28 mouse cellular contexts compared by ENCODE assay signal in the genomic region with DNA sequence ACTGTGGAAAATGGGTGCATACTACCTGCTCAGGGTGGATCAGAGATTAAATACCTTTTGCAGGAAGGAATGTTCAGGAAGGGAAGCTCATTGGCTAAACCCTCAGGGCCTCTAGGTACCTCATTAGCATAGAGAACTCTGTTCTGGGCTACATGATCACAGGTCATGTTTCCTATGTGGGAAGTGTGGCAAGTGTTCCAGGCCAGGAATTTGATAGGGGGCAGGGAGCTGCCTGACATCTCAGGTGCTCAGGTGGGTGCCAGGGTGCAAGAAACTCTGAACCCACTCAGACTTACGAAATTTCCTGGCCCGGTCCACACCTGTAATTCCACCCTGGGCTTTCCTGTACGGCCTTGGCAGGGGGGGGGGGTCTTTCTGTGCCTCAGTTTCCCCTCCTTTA. TPM values are rescaled to one million over a fixed set of nuclear protein-coding genes. Genes with fewer than 3 reads are reported as not detected.
DNase-seq lines count a peak whose midpoint lies in the region; ATAC-seq and TF ChIP-seq lines count a peak whose summit lies in the region.
"Had no signal": no experiment of that assay in that cellular context is flagged by ENCODE, and none has a peak within 500 bp of the region (broad histone marks: within the 10 kb centered on the region; RNA-seq: fewer than 3 reads in every experiment).

No protein-coding gene starts in this region.

- H3K4me3 ChIP-seq in kidney, adult 2 months (ENCODE audit: insufficient read depth, low read depth, low read length): no peak overlapping the region
- H3K4me3 ChIP-seq in liver, embryonic 16.5 days (ENCODE audit: low read depth, low read length): no peak overlapping the region
- H3K4me3 ChIP-seq in intestine, embryonic 16.5 days (ENCODE audit: low read length): no peak overlapping the region
- H3K4me3 ChIP-seq: embryonic facial prominence, embryonic 10.5 days; embryonic facial prominence, embryonic 13.5 days; erythroblast, embryonic 14.5 days; forebrain, embryonic 12.5 days; forebrain, embryonic 15.5 days; heart, adult 2 months; heart, embryonic 10.5 days; heart, embryonic 13.5 days; hindbrain, embryonic 12.5 days; hindbrain, embryonic 15.5 days had no signal

- no peak for TF ChIP-seq CTCF in kidney, adult 2 months (conservative IDR thresholded peaks at IDR 0.05; ENCODE audit: insufficient read depth, insufficient read length, low read depth, low read length)

- DNase-seq in kidney, adult 2 months: peak; percentile 42
- DNase-seq in kidney, postnatal 4 days: no peak
- no peak for DNase-seq in liver
- DNase-seq: adrenal gland, adult 2 months; adrenal gland, postnatal 14 days; cerebellum, adult 11 months; cerebellum, adult 2 months; cerebellum, adult 9-11 months; cerebellum, postnatal 36 days; embryo, embryonic 11 days; gastrocnemius, postnatal 25 days; heart, adult 2 months; heart, postnatal 14 days had no signal

- H3K36me3 ChIP-seq in kidney, adult 2 months (ENCODE audit: control insufficient read depth, insufficient read depth, low read length): no peaks in the 10 kb centered on the region
- no peaks in the 10 kb centered on the region for H3K36me3 ChIP-seq in liver, embryonic 16.5 days (ENCODE audit: control insufficient read depth, insufficient read depth)
- H3K36me3 ChIP-seq in intestine, embryonic 16.5 days (ENCODE audit: control insufficient read depth, insufficient read depth, low read length): no peaks in the 10 kb centered on the region
- H3K36me3 ChIP-seq: embryonic facial prominence, embryonic 10.5 days; embryonic facial prominence, embryonic 13.5 days; forebrain, embryonic 12.5 days; forebrain, embryonic 15.5 days; heart, embryonic 10.5 days; heart, embryonic 13.5 days; hindbrain, embryonic 12.5 days; hindbrain, embryonic 15.5 days had no signal

- no peaks in the 10 kb centered on the region for H3K27me3 ChIP-seq in kidney, adult 2 months (replicated peaks; ENCODE audit: control insufficient read depth, insufficient read depth, low read length)
- H3K27me3 ChIP-seq in liver, embryonic 16.5 days (ENCODE audit: control insufficient read depth, insufficient read depth, low read depth, low read length): no peaks in the 10 kb centered on the region
- no peaks in the 10 kb centered on the region for H3K27me3 ChIP-seq in intestine, embryonic 16.5 days (replicated peaks; ENCODE audit: control insufficient read depth, insufficient read depth, low read length)
- H3K27me3 ChIP-seq: embryonic facial prominence, embryonic 13.5 days; forebrain, embryonic 12.5 days; forebrain, embryonic 15.5 days; hindbrain, embryonic 15.5 days had no signal

- peaks cover 26% of the 10 kb centered on the region for H3K4me1 ChIP-seq in kidney, adult 2 months (ENCODE audit: control insufficient read depth, insufficient read depth, low read length)
- H3K4me1 ChIP-seq in liver, embryonic 16.5 days (ENCODE audit: control insufficient read depth, low read depth, low read length): no peaks in the 10 kb centered on the region; the same call in 1 of the 2 replicates
- H3K4me1 ChIP-seq in intestine, embryonic 16.5 days (ENCODE audit: control insufficient read depth, insufficient read depth, low read length): peaks cover 15% of the 10 kb centered on the region; the same call in 1 of the 2 replicates
- H3K4me1 ChIP-seq: embryonic facial prominence, embryonic 13.5 days; forebrain, embryonic 12.5 days; forebrain, embryonic 15.5 days; heart, embryonic 10.5 days; hindbrain, embryonic 15.5 days had no signal

- no peak for TF ChIP-seq POLR2A in kidney, adult 2 months (IDR thresholded peaks at IDR 0.05; ENCODE audit: low read depth, low read length)

- H3K4me2 ChIP-seq in liver, embryonic 16.5 days (ENCODE audit: low read depth, low read length): no peak overlapping the region
- H3K4me2 ChIP-seq in intestine, embryonic 16.5 days (ENCODE audit: low read depth, low read length): no peak overlapping the region
- H3K4me2 ChIP-seq: embryonic facial prominence, embryonic 13.5 days; forebrain, embryonic 12.5 days; forebrain, embryonic 15.5 days; heart, embryonic 13.5 days; hindbrain, embryonic 12.5 days; hindbrain, embryonic 15.5 days had no signal

- no peak overlapping the region for H3K9ac ChIP-seq in liver, embryonic 16.5 days (ENCODE audit: low read depth, low read length)
- H3K9ac ChIP-seq in intestine, embryonic 16.5 days (ENCODE audit: low read depth, low read length): no peak overlapping the region
- H3K9ac ChIP-seq: embryonic facial prominence, embryonic 13.5 days; forebrain, embryonic 12.5 days; forebrain, embryonic 15.5 days; heart, embryonic 13.5 days; hindbrain, embryonic 12.5 days; hindbrain, embryonic 15.5 days had no signal

- peak overlapping the region; percentile 41; the same call in 1 of the 2 replicates for H3K27ac ChIP-seq in kidney, adult 2 months (ENCODE audit: insufficient read depth, low read depth, low read length)
- no peak overlapping the region for H3K27ac ChIP-seq in liver, embryonic 16.5 days (ENCODE audit: low read length)
- no peak overlapping the region for H3K27ac ChIP-seq in intestine, embryonic 16.5 days (ENCODE audit: low read length)
- H3K27ac ChIP-seq: embryonic facial prominence, embryonic 10.5 days; embryonic facial prominence, embryonic 13.5 days; forebrain, embryonic 12.5 days; forebrain, embryonic 15.5 days; heart, adult 2 months; heart, embryonic 10.5 days; heart, embryonic 13.5 days; hindbrain, embryonic 12.5 days; hindbrain, embryonic 15.5 days had no signal

- peak; percentile 57; the same call in 1 of the 2 replicates for ATAC-seq in liver, embryonic 16.5 days (ENCODE audit: low read depth)
- peak; percentile 47; the same call in 1 of the 2 replicates for ATAC-seq in intestine, embryonic 16.5 days
- ATAC-seq in megakaryocyte-erythroid progenitor cell, adult 5-6 weeks (replicated peaks; ENCODE audit: low FRiP score, low TSS enrichment, poor library complexity, severe bottlenecking): no peak
- ATAC-seq: CD4-positive, CD25-positive, alpha-beta regulatory T cell, adult 4 months; forebrain, embryonic 15.5 days had no signal

- WGBS in kidney, adult 2 months: 74% methylated on average over 3 of the region's 3 CpGs
- 50% methylated on average over 3 of the region's 3 CpGs for WGBS in liver, embryonic 16.5 days (ENCODE audit: insufficient replicate concordance)
- WGBS in intestine, embryonic 16.5 days: 85% methylated on average over 3 of the region's 3 CpGs

- H3K9me3 ChIP-seq in liver, embryonic 16.5 days (replicated peaks; ENCODE audit: control insufficient read depth, low read length): no peaks in the 10 kb centered on the region
- H3K9me3 ChIP-seq in intestine, embryonic 16.5 days (ENCODE audit: control insufficient read depth, low read length): no peaks in the 10 kb centered on the region
- H3K9me3 ChIP-seq: embryonic facial prominence, embryonic 10.5 days; embryonic facial prominence, embryonic 13.5 days; forebrain, embryonic 12.5 days; forebrain, embryonic 15.5 days; heart, embryonic 10.5 days; heart, embryonic 13.5 days; hindbrain, embryonic 12.5 days; hindbrain, embryonic 15.5 days had no signal

RNA-seq across cellular contexts. Expression of a gene that starts 9.0 kb away (rescaled TPM):
- 0.88 and 1.8 TPM in 2 replicates for polyA plus RNA-seq in kidney, adult 2 months (2012; rRNA removed)
- polyA plus RNA-seq in liver, embryonic 16.5 days (2015; fragmentation: Nextera tagmentation; extraction: Ambion mirVana): 0.08 TPM in 1 of 2 replicates, not detected in the other
- polyA plus RNA-seq in intestine, embryonic 16.5 days (2015; fragmentation: Nextera tagmentation; extraction: Ambion mirVana): 0.17 and 0.24 TPM in 2 replicates
- total RNA-seq in megakaryocyte-erythroid progenitor cell, adult 5-6 weeks (2014; fragmentation: Nextera tagmentation): not detected in 2 replicates
- total RNA-seq in megakaryocyte-erythroid progenitor cell, adult 5-6 weeks (2017): 0.15 TPM in 1 of 2 replicates, not detected in the other
- total RNA-seq: hematopoietic stem cell, adult 5-6 weeks; MEL had no signal
- polyA plus RNA-seq: CD4-positive, CD25-positive, alpha-beta regulatory T cell, adult 4 months; erythroblast, embryonic 14.5 days had no signal

RNA-seq across cellular contexts. Expression of a gene that starts 39.4 kb away (rescaled TPM):
- polyA plus RNA-seq in kidney, adult 2 months (2012; rRNA removed): 0.50 and 1.4 TPM in 2 replicates
- polyA plus RNA-seq in liver, embryonic 16.5 days (2015; fragmentation: Nextera tagmentation; extraction: Ambion mirVana): 1.3 and 2.5 TPM in 2 replicates
- 1.7 and 1.9 TPM in 2 replicates for polyA plus RNA-seq in intestine, embryonic 16.5 days (2015; fragmentation: Nextera tagmentation; extraction: Ambion mirVana)
- not detected in 2 replicates for total RNA-seq in megakaryocyte-erythroid progenitor cell, adult 5-6 weeks (2014; fragmentation: Nextera tagmentation)
- total RNA-seq in megakaryocyte-erythroid progenitor cell, adult 5-6 weeks (2017): not detected in 2 replicates
- total RNA-seq: adrenal gland, adult 2 months; adrenal gland, postnatal 14 days; hematopoietic stem cell, adult 5-6 weeks; MEL had no signal
- polyA plus RNA-seq: CD4-positive, CD25-positive, alpha-beta regulatory T cell, adult 4 months; embryonic facial prominence, embryonic 10.5 days; erythroblast, embryonic 14.5 days; forebrain, embryonic 15.5 days had no signal
